Mouse (Mus musculus): ENCODE measurements around the gene Celf2.

Celf2 gene

GRCm38 (mm10) chr2:6696326-6696725 is 813.0 kb downstream of the Celf2 start:
- no peak for DNase-seq (ENCODE audit: low read depth, low spot score)

DNA sequence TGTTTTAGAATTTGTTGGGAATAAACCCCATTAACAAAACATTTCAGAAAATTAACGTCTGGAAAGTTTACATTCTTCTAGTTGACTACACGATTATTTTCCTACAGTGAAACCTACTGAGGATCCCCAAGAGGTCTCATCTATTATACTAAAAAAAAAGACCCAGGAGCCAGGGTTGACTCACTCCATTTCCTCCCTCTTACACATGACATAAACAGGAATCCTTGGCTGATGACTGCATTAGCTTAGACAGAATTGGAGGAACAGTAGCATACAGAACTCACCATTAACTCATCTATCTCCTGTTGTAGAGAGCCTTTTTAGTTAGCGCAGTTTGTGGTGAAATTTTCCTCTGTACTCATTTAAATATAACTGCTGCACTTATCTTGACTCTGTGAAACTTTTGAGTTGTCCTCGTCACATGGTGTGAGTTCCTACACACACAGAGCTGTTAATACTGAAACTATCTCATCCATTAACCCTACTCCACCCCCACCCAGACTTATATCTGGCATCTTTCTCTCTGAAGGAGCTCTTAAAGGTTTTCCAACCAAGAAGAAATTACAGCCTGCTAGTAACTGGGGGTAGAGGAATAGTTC is 813.9 kb downstream of the Celf2 start:
- DNase-seq (ENCODE audit: low read depth, low spot score): no peak

- DNase-seq (ENCODE audit: low read depth, low spot score): no peak
Measured at GRCm38 (mm10) chr2:6689689-6690088, 819.7 kb downstream of the Celf2 start.

- DNase-seq (ENCODE audit: low read depth, low spot score): no peak
Measured at GRCm38 (mm10) chr2:6678231-6678630, 831.1 kb downstream of the Celf2 start.

DNA sequence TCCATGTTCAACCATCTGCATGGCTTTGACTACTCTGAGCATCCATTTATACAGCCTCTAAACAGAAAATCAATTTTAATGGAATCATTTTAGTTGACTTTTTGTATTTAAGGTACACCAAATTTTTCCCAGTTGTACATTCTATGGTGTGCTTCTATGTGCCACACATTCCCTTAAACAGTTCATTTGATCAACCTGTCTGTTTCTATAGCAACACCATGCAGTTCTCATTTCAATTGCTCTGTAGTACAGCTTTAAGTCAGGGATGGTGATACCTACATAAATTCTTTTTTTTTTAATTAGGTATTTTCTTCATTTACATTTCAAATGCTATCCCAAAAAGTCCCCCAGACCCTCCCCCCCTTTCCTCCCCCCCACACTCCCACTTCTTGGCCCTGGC is 831.9 kb downstream of the Celf2 start:
- no peak for DNase-seq (ENCODE audit: low read depth, low spot score)

- DNase-seq (ENCODE audit: low read depth, low spot score): no peak
Measured at GRCm38 (mm10) chr2:6674401-6674800, 835.0 kb downstream of the Celf2 start.

- no peak for DNase-seq (ENCODE audit: low read depth, low spot score)
Measured at GRCm38 (mm10) chr2:6673418-6673817, 835.9 kb downstream of the Celf2 start.

DNA sequence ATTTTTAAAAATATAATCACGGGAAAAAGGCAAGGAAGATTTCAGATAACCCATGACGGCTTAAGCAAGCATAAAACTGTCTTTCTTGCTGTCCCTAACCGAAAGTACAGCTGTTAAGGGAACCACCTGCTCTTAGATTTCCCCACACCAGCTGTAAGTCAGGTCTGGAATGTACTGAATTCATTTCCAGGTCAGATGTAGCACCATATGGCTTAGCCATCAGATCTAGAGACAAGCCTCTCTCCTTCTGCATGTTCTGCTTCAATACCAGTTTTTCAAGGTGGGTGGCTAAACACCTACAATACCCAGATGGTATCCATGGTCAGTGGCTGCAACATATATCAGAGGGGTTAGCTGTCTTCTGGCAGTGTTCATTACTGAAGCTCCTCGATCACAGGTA is 841.8 kb downstream of the Celf2 start:
- DNase-seq (ENCODE audit: low read depth, low spot score): no peak

DNA sequence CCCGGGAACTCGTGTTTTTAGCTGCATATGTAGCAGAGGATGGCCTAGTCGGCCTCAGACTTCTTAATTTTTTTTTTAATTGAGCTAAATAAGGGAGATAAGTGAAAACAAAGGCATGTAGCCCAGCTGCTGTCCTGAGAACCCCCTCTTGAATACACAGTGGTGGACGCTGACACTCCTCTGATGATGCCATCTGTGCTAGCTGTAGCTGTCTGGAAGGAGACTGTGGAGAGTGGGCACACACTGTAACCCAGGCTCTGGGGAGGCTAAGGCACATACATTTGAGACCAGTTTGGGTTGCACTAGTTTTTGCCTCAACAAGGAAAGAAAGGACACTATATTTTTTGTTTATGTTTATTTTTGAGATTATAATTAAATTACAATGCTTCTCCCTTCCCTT is 849.5 kb downstream of the Celf2 start:
- DNase-seq (ENCODE audit: low read depth, low spot score): no peak

GRCm38 (mm10) chr2:6653719-6654118 is 855.6 kb downstream of the Celf2 start:
- DNase-seq (ENCODE audit: low read depth, low spot score): no peak

DNA sequence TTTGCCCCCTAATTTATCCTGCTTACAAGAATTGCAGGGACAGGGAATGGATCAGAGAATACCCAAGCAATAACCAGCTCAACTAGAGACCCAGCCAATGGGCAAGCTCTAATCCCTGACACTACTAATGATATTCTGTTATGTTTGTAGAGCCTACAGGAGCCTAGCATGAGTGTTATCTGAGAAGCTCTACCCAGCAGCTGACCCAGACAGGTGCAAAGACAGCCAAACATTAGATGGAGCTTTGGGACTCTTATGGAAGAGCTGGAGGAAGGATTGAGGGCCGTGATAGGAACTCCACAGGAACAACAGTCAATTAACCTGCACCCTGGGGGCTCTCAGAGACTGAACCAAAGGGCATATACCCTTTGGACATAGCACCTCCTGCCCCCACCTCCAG is 857.7 kb downstream of the Celf2 start:
- DNase-seq (ENCODE audit: low read depth, low spot score): no peak

DNA sequence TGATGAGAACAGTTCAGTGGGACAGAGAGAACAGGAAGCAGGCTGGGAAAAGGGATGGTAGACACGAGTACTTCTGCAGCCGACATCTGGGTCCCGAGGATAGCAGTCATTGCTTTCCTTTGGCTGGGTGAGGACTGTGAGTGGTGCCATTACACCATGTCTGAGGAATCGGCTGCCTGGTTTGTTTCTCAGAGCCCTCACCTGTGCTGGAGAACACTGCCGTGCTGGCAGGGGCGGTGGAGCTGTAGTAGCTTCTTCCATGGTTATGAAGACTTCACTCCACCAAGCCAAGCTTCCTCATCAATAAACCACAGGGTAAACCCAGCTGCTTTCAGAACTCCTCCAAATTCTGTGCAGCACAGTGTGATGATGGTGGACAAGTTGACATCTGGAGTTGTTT is 860.5 kb downstream of the Celf2 start:
- no peak for DNase-seq (ENCODE audit: low read depth, low spot score)

GRCm38 (mm10) chr2:6647028-6647427 is 862.3 kb downstream of the Celf2 start:
- DNase-seq (ENCODE audit: low read depth, low spot score): no peak

GRCm38 (mm10) chr2:6646325-6646724 is 863.0 kb downstream of the Celf2 start:
- no peak for DNase-seq (ENCODE audit: low read depth, low spot score)

DNA sequence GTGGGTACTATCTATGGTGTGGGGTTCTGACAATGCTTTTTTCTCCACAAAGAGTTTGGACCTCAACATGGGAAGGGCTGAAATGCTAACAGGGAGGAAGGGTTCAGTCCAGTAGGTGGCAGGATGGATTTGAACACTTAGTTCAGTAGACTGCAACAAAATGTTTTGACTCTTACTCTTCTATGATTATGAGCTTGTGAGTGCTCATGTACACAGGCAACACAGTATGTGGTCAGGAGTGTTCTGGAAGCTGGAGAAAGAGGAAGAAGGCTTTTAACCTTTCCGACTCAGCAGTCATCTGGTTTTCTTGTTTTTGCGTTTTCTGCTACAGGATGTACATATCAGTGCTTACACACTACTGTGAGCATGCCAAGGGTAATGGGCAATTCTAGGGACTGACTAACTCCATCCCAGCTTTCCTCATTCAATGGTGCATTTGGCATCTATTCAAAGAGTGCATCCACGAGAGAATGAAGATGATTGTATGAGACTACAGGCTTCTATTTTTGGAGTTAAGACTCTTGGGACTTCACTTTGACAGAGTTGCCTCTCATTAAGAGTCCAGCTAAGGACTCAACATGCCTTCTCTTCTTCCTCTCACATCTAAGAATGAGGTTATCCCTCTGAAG is 867.0 kb downstream of the Celf2 start:
- DNase-seq (ENCODE audit: low read depth, low spot score): no peak

- DNase-seq (ENCODE audit: low read depth, low spot score): no peak
Measured at GRCm38 (mm10) chr2:6639370-6639769, 870.0 kb downstream of the Celf2 start.

DNA sequence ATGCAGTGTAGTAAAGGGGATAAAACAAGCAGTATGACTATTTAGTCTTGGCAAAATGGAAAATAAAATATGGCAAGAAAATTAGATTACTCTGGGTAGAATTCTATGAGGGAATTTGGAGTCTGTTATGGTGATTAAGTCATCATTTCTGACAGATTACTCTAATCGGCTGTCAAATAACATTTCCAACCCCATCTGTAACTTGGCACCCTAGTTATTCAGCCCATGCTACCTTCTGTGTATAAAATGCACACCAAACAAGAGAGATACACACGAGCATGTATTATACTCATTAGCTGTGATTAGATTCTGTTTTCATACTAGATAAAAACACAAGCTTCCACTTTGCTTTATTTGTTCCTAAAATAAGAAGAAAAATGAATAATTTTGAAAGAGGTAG is 872.2 kb downstream of the Celf2 start:
- no peak for DNase-seq (ENCODE audit: low read depth, low spot score)

DNA sequence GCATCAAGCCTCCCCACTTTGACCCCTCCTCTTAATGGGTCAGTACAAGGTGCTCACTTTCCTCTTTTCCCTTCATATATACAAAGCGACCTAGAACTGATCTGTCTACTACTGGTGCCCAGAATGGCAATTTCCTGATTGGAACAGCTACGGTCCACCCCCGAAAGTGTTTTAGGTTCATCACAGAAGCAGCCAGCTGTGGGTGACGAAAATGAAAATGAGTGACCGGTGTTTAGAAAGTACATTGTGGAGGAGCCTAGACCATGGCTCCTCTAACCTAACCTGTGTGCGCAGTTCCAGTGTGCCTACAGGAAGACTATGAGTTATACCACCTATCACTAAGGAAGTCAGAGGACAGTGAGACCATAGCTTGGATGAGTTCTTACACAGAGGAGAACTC is 874.5 kb downstream of the Celf2 start:
- DNase-seq (ENCODE audit: low read depth, low spot score): no peak

GRCm38 (mm10) chr2:6633115-6633514 is 876.2 kb downstream of the Celf2 start:
- DNase-seq (ENCODE audit: low read depth, low spot score): no peak

DNA sequence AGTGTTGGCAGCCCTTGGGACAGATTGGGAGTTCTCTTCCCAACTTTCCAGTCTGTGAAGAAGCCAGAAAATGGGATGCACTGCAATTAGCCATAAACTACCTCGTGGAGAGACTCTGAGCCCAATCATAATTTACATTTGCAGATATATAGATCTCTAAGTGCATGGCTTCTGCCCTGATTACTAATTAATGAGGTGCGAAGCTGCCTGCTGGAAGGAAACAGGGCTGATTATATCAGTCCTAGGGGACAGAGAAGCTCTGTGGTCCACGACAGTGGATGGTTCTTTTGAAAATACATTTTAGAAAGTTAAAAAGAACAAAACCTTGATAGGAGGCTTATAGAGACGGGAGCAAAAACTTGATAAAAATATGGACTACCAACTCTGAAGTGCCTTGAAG is 885.6 kb downstream of the Celf2 start:
- no peak for DNase-seq (ENCODE audit: low read depth, low spot score)

GRCm38 (mm10) chr2:6622082-6622481 is 887.3 kb downstream of the Celf2 start:
- DNase-seq (ENCODE audit: low read depth, low spot score): no peak

- DNase-seq (ENCODE audit: low read depth, low spot score): no peak
Measured at GRCm38 (mm10) chr2:6618856-6619255, 890.5 kb downstream of the Celf2 start.

- no peak for DNase-seq (ENCODE audit: low read depth, low spot score)
Measured at GRCm38 (mm10) chr2:6618450-6618849, 890.9 kb downstream of the Celf2 start.

GRCm38 (mm10) chr2:6604347-6604746 is 905.0 kb downstream of the Celf2 start:
- no peak for DNase-seq (ENCODE audit: low read depth, low spot score)

All from skeletal muscle tissue, adult 2 months (tissue).